Mouse (Mus musculus): ENCODE data around the gene Pde3b. TPM values are rescaled to one million over a fixed set of nuclear protein-coding genes. Genes with fewer than 3 reads are reported as not detected.
A peak's percentile ranks its signal among the peaks of the same experiment; 100 is the strongest.
"Not testable (repeated sequence)": the region's sequence is repeated elsewhere in the genome, so short reads cannot be mapped to it uniquely, and the experiment has no call there.

Pde3b gene
- total RNA-seq (2014; rRNA removed) (9.5 and 12.9 TPM in 2 replicates), polyA plus RNA-seq (2015; fragmentation: Nextera tagmentation; extraction: Ambion mirVana) (2.1 and 3.6 TPM in 2 replicates)

DNA sequence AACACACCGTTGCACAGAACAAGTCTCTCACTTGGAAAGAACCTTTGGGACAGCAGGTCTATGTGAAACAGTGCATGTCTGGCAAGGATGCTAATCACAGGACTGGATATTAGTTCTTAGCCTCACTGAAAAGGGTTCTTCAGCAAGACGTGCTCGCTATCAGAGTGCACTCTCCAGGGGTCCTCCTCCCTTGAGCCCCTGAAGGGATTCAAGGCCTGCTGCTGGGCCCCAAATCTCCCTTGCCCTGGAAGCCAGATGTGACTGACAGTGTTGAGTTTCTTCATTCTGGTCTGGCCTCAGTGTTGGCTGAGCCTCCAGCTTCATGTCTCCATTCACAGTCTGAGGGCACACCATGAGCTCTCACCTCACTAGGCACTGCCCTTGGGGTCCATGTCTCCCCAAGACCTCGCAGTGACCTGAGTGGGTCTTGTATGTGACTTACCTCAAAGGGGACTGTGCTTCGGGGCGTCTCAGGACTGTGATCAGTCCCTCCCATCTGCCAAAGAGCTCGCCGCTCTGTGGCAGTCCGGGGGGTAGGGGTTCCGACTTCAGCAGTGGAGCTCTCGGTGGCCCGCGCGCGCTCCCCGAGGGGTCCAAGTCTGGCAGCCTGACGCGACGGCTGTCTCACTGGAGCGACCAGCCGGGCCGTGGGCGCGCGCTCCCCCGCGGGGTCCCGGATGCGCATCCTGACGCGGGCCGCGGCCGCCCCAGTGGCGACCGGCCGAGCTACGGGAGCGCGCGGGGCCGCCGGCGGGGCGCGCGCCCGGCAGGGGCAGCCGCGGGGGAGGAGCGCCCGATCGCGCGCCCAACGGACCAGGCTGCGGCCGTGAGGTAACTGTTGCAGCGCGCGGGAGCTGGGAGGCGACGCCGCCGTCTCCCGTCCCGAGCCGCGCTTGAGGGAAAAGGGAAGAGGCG is at the start of gene Pde3b:
Gene Pde3b, plus strand, starts transcription at position 861 of the 915 bp plus-strand sequence.
- DNase-seq (ENCODE audit: low spot score), result peak; percentile 73
- WGBS, result 1% methylated on average over 57 of the region's 70 CpGs
- Histone ChIP-seq H3K36me3 (ENCODE audit: insufficient read depth, low read length) (no peaks in the 10 kb centered on the region), H3K4me2 (ENCODE audit: low read depth, low read length, poor library complexity, severe bottlenecking) (peak within 1 kb of the TSS; percentile 83), H3K9me3 (ENCODE audit: low read length) (no peaks in the 10 kb centered on the region), H3K27me3 (ENCODE audit: insufficient read depth, low read length) (no peaks in the 10 kb centered on the region), H3K4me3 (ENCODE audit: low read depth, low read length) (peak within 1 kb of the TSS; percentile 94), H3K4me1 (ENCODE audit: insufficient read depth, low read length) (peaks cover 4% of the 10 kb centered on the region; the same call in 1 of the 2 replicates), H3K27ac (ENCODE audit: low read depth, low read length) (peak within 1 kb of the TSS; percentile 93), H3K9ac (replicated peaks; ENCODE audit: low read length, poor library complexity, severe bottlenecking) (peak within 1 kb of the TSS; percentile 96)
- peak; percentile 79 for ATAC-seq (ENCODE audit: low FRiP score)
- TF ChIP-seq CTCF (IDR thresholded peaks at IDR 0.05), result no peak

DNA sequence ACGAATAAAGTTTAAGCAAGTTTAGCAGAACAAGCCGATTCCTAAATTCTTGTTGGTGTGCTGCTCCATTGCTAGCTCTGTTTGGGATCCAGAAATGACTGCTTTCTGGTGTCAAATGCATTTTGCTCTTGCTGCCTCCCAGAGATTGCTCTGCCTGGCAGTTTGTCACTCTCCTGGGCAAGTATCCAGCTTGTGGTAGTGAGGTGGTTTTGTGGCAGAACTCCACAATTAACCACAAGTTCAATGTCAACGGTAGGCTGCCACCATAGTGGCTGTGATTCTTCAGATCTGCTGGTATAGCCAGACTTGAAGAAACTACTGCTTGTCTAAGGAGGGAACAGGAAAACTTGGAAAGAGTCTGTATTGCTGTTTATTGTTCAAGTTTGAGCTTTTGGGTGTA is 13.0 kb upstream of the Pde3b start:
- Histone ChIP-seq H3K9ac (replicated peaks; ENCODE audit: low read length, poor library complexity, severe bottlenecking) (no peak overlapping the region), H3K4me3 (ENCODE audit: low read depth, low read length) (no peak overlapping the region), H3K4me1 (ENCODE audit: insufficient read depth, low read length) (no peaks in the 10 kb centered on the region), H3K4me2 (ENCODE audit: low read depth, low read length, poor library complexity, severe bottlenecking) (no peak overlapping the region), H3K27me3 (ENCODE audit: insufficient read depth, low read length) (no peaks in the 10 kb centered on the region), H3K9me3 (ENCODE audit: low read length) (no peaks in the 10 kb centered on the region), H3K36me3 (ENCODE audit: insufficient read depth, low read length) (no peaks in the 10 kb centered on the region), H3K27ac (ENCODE audit: low read depth, low read length) (no peak overlapping the region)
- no peak for TF ChIP-seq CTCF (IDR thresholded peaks at IDR 0.05)
- DNase-seq (ENCODE audit: low spot score) (no peak), ATAC-seq (ENCODE audit: low FRiP score) (no peak)
- WGBS, result 85% methylated on average over 3 of the region's 3 CpGs

DNA sequence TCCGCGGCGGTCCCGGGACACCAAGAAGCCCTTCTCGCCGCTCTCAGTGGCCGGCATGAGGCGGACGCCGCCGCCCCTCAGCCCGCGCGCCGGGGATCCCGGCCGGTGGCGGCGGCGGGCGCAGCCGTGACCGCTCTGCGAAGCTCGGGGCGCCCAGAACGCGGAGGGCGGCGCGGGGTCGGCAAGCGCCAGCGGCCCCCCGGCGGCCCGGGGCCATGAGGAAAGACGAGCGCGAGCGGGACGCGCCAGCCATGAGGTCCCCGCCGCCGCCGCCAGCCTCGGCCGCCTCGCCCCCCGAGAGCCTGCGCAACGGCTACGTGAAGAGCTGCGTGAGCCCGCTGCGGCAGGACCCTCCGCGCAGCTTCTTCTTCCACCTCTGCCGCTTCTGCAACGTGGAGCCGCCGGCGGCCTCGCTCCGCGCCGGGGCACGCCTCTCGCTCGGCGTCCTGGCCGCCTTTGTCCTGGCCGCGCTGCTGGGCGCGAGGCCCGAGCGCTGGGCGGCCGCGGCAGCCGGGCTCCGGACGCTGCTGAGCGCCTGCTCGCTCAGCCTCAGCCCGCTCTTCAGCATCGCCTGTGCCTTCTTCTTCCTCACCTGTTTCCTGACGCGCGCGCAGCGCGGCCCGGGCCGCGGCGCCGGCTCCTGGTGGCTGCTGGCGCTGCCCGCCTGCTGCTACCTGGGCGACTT is 397 bp downstream of the Pde3b start:
- Histone ChIP-seq H3K9me3 (ENCODE audit: low read length) (no peaks in the 10 kb centered on the region), H3K4me3 (ENCODE audit: low read depth, low read length) (peak overlapping the region; percentile 94), H3K36me3 (ENCODE audit: insufficient read depth, low read length) (no peaks in the 10 kb centered on the region), H3K4me2 (ENCODE audit: low read depth, low read length, poor library complexity, severe bottlenecking) (peak overlapping the region; percentile 83), H3K4me1 (ENCODE audit: insufficient read depth, low read length) (peaks cover 4% of the 10 kb centered on the region; the same call in 1 of the 2 replicates), H3K9ac (replicated peaks; ENCODE audit: low read length, poor library complexity, severe bottlenecking) (peak overlapping the region; percentile 96), H3K27ac (ENCODE audit: low read depth, low read length) (peak overlapping the region; percentile 93), H3K27me3 (ENCODE audit: insufficient read depth, low read length) (no peaks in the 10 kb centered on the region)
- under 1% methylated on average over 70 of the region's 103 CpGs for WGBS
- no peak for TF ChIP-seq CTCF (IDR thresholded peaks at IDR 0.05)
- ATAC-seq (ENCODE audit: low FRiP score) (peak; percentile 76), DNase-seq (ENCODE audit: low spot score) (peak; percentile 53)

DNA sequence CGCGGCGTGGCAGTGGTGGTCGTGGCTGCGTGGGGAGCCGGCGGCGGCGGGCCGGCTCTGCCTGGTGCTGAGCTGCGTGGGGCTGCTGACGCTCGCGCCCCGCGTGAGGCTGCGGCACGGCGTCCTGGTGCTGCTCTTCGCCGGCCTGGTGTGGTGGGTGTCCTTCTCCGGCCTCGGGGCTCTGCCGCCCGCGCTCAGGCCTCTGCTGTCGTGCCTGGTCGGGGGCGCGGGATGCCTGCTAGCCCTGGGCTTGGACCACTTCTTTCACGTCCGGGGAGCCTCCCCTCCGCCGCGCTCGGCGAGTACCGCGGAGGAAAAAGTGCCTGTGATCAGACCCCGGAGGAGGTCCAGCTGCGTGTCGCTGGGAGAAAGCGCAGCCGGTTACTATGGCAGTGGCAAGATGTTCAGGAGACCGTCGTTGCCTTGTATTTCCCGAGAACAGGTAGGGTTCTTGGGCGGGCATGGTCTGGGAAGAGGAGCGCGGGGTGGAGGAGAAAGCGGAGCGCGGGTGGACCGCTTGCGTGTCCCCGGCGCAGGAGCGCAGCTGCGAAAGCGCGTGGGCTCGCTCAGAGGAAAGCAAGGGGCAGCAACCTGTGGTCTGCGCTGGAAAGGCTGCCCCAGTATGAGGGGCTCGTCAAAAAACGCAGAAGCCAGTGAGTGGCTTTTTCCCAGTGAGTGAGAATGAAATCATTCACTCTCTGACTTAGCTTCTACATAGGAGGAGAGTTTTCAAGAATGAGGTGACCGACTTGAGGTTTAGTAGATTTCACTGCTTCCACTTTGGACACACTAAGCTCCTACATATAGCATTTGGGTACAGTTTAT is 1.2 kb downstream of the Pde3b start:
- Histone ChIP-seq H3K27me3 (ENCODE audit: insufficient read depth, low read length) (no peaks in the 10 kb centered on the region), H3K27ac (ENCODE audit: low read depth, low read length) (peak overlapping the region; percentile 93), H3K4me1 (ENCODE audit: insufficient read depth, low read length) (peaks cover 4% of the 10 kb centered on the region; the same call in 1 of the 2 replicates), H3K9ac (replicated peaks; ENCODE audit: low read length, poor library complexity, severe bottlenecking) (peak overlapping the region; percentile 96), H3K4me3 (ENCODE audit: low read depth, low read length) (peak overlapping the region; percentile 94), H3K9me3 (ENCODE audit: low read length) (no peaks in the 10 kb centered on the region), H3K4me2 (ENCODE audit: low read depth, low read length, poor library complexity, severe bottlenecking) (peak overlapping the region; percentile 83), H3K36me3 (ENCODE audit: insufficient read depth, low read length) (no peaks in the 10 kb centered on the region)
- ATAC-seq (ENCODE audit: low FRiP score) (peak; percentile 73), DNase-seq (ENCODE audit: low spot score) (peak; percentile 26)
- TF ChIP-seq CTCF (IDR thresholded peaks at IDR 0.05), result no peak
- WGBS, result 1% methylated on average over 53 of the region's 66 CpGs

DNA sequence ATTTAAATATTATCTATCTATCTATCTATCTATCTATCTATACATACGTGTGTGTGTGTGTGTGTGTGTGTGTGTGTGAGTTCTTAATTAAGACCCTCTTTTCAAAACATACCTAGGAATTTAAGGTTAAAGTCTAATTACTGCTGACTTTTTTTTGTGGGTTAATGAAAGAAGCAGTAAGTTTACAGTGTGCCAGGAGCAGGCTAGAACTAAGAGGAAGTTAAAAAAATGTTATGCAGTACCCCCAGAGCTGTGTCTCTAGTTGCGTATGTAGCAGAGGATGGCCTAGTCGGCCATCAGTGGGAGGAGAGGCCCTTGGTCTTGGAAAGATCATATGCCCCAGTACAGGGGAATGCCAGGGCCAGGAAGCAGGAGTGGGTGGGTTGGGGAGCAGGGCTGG is 4.2 kb downstream of the Pde3b start:
- not testable (repeated sequence) for DNase-seq (ENCODE audit: low spot score)

More for the DNA sequence above, 4.2 kb downstream of the Pde3b start:
- H3K4me1 ChIP-seq (ENCODE audit: insufficient read depth, low read length); H3K9ac ChIP-seq (replicated peaks; ENCODE audit: low read length, poor library complexity, severe bottlenecking); H3K4me2 ChIP-seq (ENCODE audit: low read depth, low read length, poor library complexity, severe bottlenecking); ATAC-seq (ENCODE audit: low FRiP score); H3K36me3 ChIP-seq (ENCODE audit: insufficient read depth, low read length); H3K27me3 ChIP-seq (ENCODE audit: insufficient read depth, low read length); H3K9me3 ChIP-seq (ENCODE audit: low read length); H3K27ac ChIP-seq (ENCODE audit: low read depth, low read length); H3K4me3 ChIP-seq (ENCODE audit: low read depth, low read length): not testable (repeated sequence)
- WGBS, result 68% methylated on average over 3 of the region's 3 CpGs

Data from midbrain, postnatal 0 days (tissue).